Comparison of ENCODE assay signal across 8 mouse cellular contexts in the genomic region with DNA sequence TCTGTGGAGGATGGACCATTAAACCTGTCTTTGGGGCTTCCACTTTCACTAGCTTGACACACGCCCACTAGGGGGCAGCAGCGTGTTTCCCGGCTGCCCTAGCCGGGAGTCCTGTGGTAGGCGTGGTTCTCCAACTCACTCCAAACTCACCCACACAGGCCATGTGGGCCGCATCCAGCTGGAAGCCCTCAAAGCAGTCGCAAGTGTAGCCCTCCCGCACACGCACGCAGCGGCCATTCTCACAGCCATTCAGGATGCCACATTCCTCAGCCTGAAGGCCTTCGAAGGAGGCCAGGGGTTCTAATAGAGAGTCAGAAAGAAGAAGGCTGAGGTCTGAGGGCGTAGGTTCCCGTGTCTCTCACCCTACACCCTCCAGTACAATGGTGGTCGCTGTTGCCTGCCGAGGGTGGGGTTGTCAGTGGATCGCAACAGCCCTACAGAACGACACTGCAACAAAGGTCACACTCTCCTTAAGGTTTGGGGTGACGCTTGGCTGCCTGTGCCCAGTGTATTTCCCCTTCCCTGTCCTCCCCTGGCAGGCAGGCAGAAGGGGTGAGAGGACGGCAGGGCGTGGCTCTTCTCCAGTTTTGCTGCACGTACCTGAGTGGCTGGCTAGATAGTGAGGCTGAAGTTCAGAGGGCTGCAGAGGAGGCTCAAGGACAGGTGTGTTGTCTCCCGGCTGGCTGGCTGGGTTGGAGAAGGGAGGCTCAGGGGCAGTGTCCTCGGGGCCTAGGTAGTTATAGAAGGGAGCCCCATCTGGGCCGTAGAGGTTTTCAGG. TPM values are rescaled to one million over a fixed set of nuclear protein-coding genes. Genes with fewer than 3 reads are reported as not detected.
DNase-seq lines count a peak whose midpoint lies in the region; ATAC-seq and TF ChIP-seq lines count a peak whose summit lies in the region.

No protein-coding gene starts in this region.

- no peaks in the 10 kb centered on the region for H3K27me3 ChIP-seq in hindbrain, postnatal 0 days (ENCODE audit: insufficient read depth, low read length)

- H3K36me3 ChIP-seq in hindbrain, postnatal 0 days (ENCODE audit: insufficient read depth, low read length) = no peaks in the 10 kb centered on the region

- peak; percentile 80 for ATAC-seq in hindbrain, postnatal 0 days

- H3K9ac ChIP-seq in hindbrain, postnatal 0 days (replicated peaks; ENCODE audit: low read length) = no peak overlapping the region

- peak overlapping the region; percentile 35; the same call in 1 of the 2 replicates for H3K27ac ChIP-seq in gastrocnemius, adult 2 months
- no peak overlapping the region for H3K27ac ChIP-seq in hindbrain, postnatal 0 days

- H3K9me3 ChIP-seq in hindbrain, postnatal 0 days (ENCODE audit: low read length) = no peaks in the 10 kb centered on the region

- 33% methylated on average over 25 of the region's 25 CpGs for WGBS in hindbrain, postnatal 0 days

- peak overlapping the region; percentile 43 for H3K4me2 ChIP-seq in hindbrain, postnatal 0 days (ENCODE audit: low read depth, low read length)

- H3K4me3 ChIP-seq in gastrocnemius, adult 2 months = peak overlapping the region; percentile 50
- H3K4me3 ChIP-seq in hindbrain, postnatal 0 days (ENCODE audit: low read length) = no peak overlapping the region

- peak; percentile 95 for DNase-seq in ZHBTc4 (ENCODE audit: low read depth, low spot score)
- DNase-seq in cerebellum, postnatal 4 days (ENCODE audit: low spot score in 2 of 2) = peak; percentile 77 to 88
- peak; percentile 92 for DNase-seq in gastrocnemius, adult 2 months
- peak; percentile 94 for DNase-seq in hindbrain, postnatal 0 days (ENCODE audit: low spot score)
- DNase-seq in left cerebral cortex, adult 18-20 months (ENCODE audit: low spot score in 2 of 2) = peak; percentile 88 to 90
- peak; percentile 91 for DNase-seq in lung, postnatal 4 days
- DNase-seq in retina, postnatal 7 days (ENCODE audit: low read depth, low spot score) = peak; percentile 76
- DNase-seq in urinary bladder, adult 18-20 months (ENCODE audit: low spot score in 2 of 2) = peak; percentile 78 to 81

- H3K4me1 ChIP-seq in hindbrain, postnatal 0 days (ENCODE audit: insufficient read depth, low read length) = no peaks in the 10 kb centered on the region

- intact Hi-C loops in gastrocnemius, adult 2 months (cut with DNase I) = loop anchor here (1.0 to 10.0 kb wide), 2 partner anchors 92 to 280 kb away; a partner anchor contains a TSS

- TF ChIP-seq CTCF in gastrocnemius, adult 2 months (IDR thresholded peaks at IDR 0.05) = peak; percentile 98; the same call in 1 of the 2 replicates
- TF ChIP-seq CTCF in hindbrain, postnatal 0 days (IDR thresholded peaks at IDR 0.05; ENCODE audit: low read depth) = peak; percentile 95

RNA-seq across cellular contexts. Expression of a gene that starts 11.7 kb away (rescaled TPM):
- total RNA-seq in gastrocnemius, adult 2 months (2021) = 10 to 100 TPM; 39.3 to 53.3 TPM
- total RNA-seq in hindbrain, postnatal 0 days (2014; rRNA removed) = 61.1 and 102 TPM in 2 replicates
- polyA plus RNA-seq in hindbrain, postnatal 0 days (2015; fragmentation: Nextera tagmentation; extraction: Ambion mirVana) = 133 and 138 TPM in 2 replicates
- total RNA-seq in left cerebral cortex, adult 18-20 months (2021) = 10 to 100 TPM; 56.3 to 60.2 TPM

RNA-seq across cellular contexts. Expression of a gene that starts 11.8 kb away (rescaled TPM):
- total RNA-seq in gastrocnemius, adult 2 months (2021) = 10 to 100 TPM; 13.2 to 18.0 TPM
- total RNA-seq in hindbrain, postnatal 0 days (2014; rRNA removed) = 39.2 and 39.5 TPM in 2 replicates
- polyA plus RNA-seq in hindbrain, postnatal 0 days (2015; fragmentation: Nextera tagmentation; extraction: Ambion mirVana) = 55.4 and 57.5 TPM in 2 replicates
- 10 to 100 TPM; 28.1 to 29.6 TPM for total RNA-seq in left cerebral cortex, adult 18-20 months (2021)
